Mouse (Mus musculus) cerebellum, adult 2 months (tissue): Measurements from ENCODE around the gene Gucd1.

Source experiments
- CTCF ChIP-seq: fragments of 200-500 bp; IDR thresholded peaks from 2 replicates; pipeline ENCODE4 v1.5.1; 2011; ENCODE audit warnings: low read depth, mild to moderate bottlenecking, control low read depth, low read length, moderate library complexity, borderline replicate concordance; ENCODE audit not compliant: insufficient read depth
- POLR2A ChIP-seq: fragments of 200-500 bp; IDR thresholded peaks from 2 replicates; pipeline ENCODE4 v1.6.1; 2011; ENCODE audit warnings: low read length, control low read depth, borderline replicate concordance; ENCODE audit not compliant: insufficient read depth

DNA sequence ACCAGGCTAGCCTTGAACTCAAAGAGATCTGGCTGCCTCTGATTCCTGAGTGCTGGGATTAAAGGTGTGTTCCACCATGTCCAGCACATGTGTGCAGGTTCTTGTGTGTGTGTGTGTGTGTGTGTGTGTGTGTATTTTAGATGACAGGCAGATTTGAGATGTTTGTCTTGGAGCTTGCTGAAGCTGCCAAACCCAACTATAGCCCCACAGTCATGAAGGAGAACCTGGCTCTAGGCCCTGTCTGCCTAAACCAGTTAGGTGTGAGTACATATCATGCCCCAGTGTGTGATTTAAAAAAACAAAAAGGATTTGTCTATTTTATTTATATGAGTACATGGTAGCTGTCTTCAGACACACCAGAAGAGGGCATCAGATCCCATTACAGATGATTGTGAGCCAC lies 21.9 kb downstream of the Gucd1 start:
- TF ChIP-seq POLR2A (no peak), CTCF (no peak)
